In genomic region chr5:31931127-31931625, GRCm38 (mm10) we compare ENCODE assay signal across 21 mouse cellular contexts.
A peak's percentile ranks its signal among the peaks of the same experiment; 100 is the strongest.
DNase-seq lines count a peak whose midpoint lies in the region; ATAC-seq lines count a peak whose summit lies in the region.
"Had no signal": no experiment of that assay in that cellular context is flagged by ENCODE, and none has a peak within 500 bp of the region (broad histone marks: within the 10 kb centered on the region; RNA-seq: fewer than 3 reads in every experiment).

No protein-coding gene starts in this region.

- H3K27me3 ChIP-seq in kidney, embryonic 16.5 days (ENCODE audit: insufficient read depth, low read length), result no peaks in the 10 kb centered on the region
- H3K27me3 ChIP-seq in limb, embryonic 15.5 days, result no peaks in the 10 kb centered on the region
- H3K27me3 ChIP-seq: liver, embryonic 13.5 days had no signal

- no peaks in the 10 kb centered on the region; the same call in 1 of the 2 replicates for H3K9me3 ChIP-seq in kidney, embryonic 16.5 days (ENCODE audit: low read length)
- H3K9me3 ChIP-seq in limb, embryonic 15.5 days, result no peaks in the 10 kb centered on the region
- H3K9me3 ChIP-seq: liver, embryonic 13.5 days had no signal

- H3K4me3 ChIP-seq in kidney, embryonic 16.5 days (ENCODE audit: low read length), result no peak overlapping the region
- H3K4me3 ChIP-seq in limb, embryonic 15.5 days, result no peak overlapping the region
- H3K4me3 ChIP-seq: hindbrain, embryonic 10.5 days; left cerebral cortex, adult 2 months; liver, embryonic 13.5 days had no signal

- H3K27ac ChIP-seq in kidney, embryonic 16.5 days (ENCODE audit: low read length), result 0 out of 2 replicates have a peak overlapping the region, but pooled peaks have one; percentile 9
- peak overlapping the region; percentile 63 for H3K27ac ChIP-seq in limb, embryonic 15.5 days
- H3K27ac ChIP-seq: hindbrain, embryonic 10.5 days; hindbrain, postnatal 0 days; left cerebral cortex, adult 2 months; liver, embryonic 13.5 days had no signal

- H3K9ac ChIP-seq in kidney, embryonic 16.5 days (replicated peaks; ENCODE audit: low read length), result no peak overlapping the region
- no peak overlapping the region for H3K9ac ChIP-seq in limb, embryonic 15.5 days
- H3K9ac ChIP-seq: liver, embryonic 13.5 days had no signal

- no peaks in the 10 kb centered on the region for H3K36me3 ChIP-seq in kidney, embryonic 16.5 days (ENCODE audit: insufficient read depth, low read length)
- no peaks in the 10 kb centered on the region for H3K36me3 ChIP-seq in limb, embryonic 15.5 days
- H3K36me3 ChIP-seq: hindbrain, embryonic 10.5 days; liver, embryonic 13.5 days had no signal

- ATAC-seq in kidney, embryonic 16.5 days (ENCODE audit: low FRiP score, low TSS enrichment), result no peak
- no peak for ATAC-seq in limb, embryonic 15.5 days (ENCODE audit: insufficient number of reproducible peaks, low FRiP score, low TSS enrichment, low read depth)
- ATAC-seq: forebrain, embryonic 16.5 days; hindbrain, postnatal 0 days had no signal

- peaks cover 2% of the 10 kb centered on the region; the same call in 1 of the 2 replicates for H3K4me1 ChIP-seq in kidney, embryonic 16.5 days (ENCODE audit: insufficient read depth, low read length)
- peaks cover 17% of the 10 kb centered on the region for H3K4me1 ChIP-seq in limb, embryonic 15.5 days
- H3K4me1 ChIP-seq: liver, embryonic 13.5 days had no signal

- WGBS in kidney, embryonic 16.5 days, result 73% methylated on average over 8 of the region's 8 CpGs
- WGBS in limb, embryonic 15.5 days, result 35% methylated on average over 8 of the region's 8 CpGs

- H3K4me2 ChIP-seq in kidney, embryonic 16.5 days (replicated peaks; ENCODE audit: low read depth, low read length), result no peak overlapping the region
- no peak overlapping the region for H3K4me2 ChIP-seq in limb, embryonic 15.5 days
- H3K4me2 ChIP-seq: liver, embryonic 13.5 days had no signal

- DNase-seq in kidney, postnatal 4 days, result no peak
- peak; percentile 37 for DNase-seq in 3T3-L1 (ENCODE audit: low read depth, low spot score)
- DNase-seq in Muller cell, postnatal 12 days (ENCODE audit: inconsistent ontology term), result peak; percentile 69
- DNase-seq in left cerebral cortex, adult 18-20 months (ENCODE audit: low spot score in 2 of 2), result no peak
- no peak for DNase-seq in cerebellum, postnatal 25 days
- DNase-seq: adrenal gland, postnatal 25 days; cerebellum, adult 11-12 months; cerebellum, postnatal 14 days; gastrocnemius, postnatal 36 days; kidney, adult 11 months; kidney, postnatal 14 days; left cerebral cortex, postnatal 4 days; liver, embryonic 13.5 days; lung, postnatal 4 days; right cerebral cortex, postnatal 25 days had no signal

Comparison
In these comparisons a context has a peak if more than half of its experiments do, and no peak if none do; other contexts are left out.
1. DNase-seq: peak in 3T3-L1 (single experiment) and Muller cell, postnatal 12 days (single experiment); none in kidney, postnatal 4 days (0 of 2), left cerebral cortex, adult 18-20 months (0 of 2) and cerebellum, postnatal 25 days (0 of 2).